Mouse (Mus musculus): ENCODE data around the gene Vwc2. TPM values are rescaled to one million over a fixed set of nuclear protein-coding genes. Genes with fewer than 3 reads are reported as not detected.

Gene Vwc2
- 24.7 and 26.9 TPM in 2 replicates for polyA plus RNA-seq (2015; fragmentation: Nextera tagmentation; extraction: Ambion mirVana)

GRCm38 (mm10) chr11:11113576-11114233, at the start of gene Vwc2:
Gene Vwc2 (plus strand): TSS chr11:11114223.

